In genomic region chr15:101256463-101257206, GRCm38 (mm10) we compare ENCODE assay signal across 18 mouse cellular contexts. TPM values are rescaled to one million over a fixed set of nuclear protein-coding genes. Genes with fewer than 3 reads are reported as not detected.
DNase-seq lines count a peak whose midpoint lies in the region; TF ChIP-seq lines count a peak whose summit lies in the region.
"Had no signal": no experiment of that assay in that cellular context is flagged by ENCODE, and none has a peak within 500 bp of the region (broad histone marks: within the 10 kb centered on the region; RNA-seq: fewer than 3 reads in every experiment).

No protein-coding gene starts in this region.

- H3K27ac ChIP-seq in left cerebral cortex, adult 2 months, result peak overlapping the region; percentile 17; the same call in 1 of the 2 replicates
- H3K27ac ChIP-seq in CH12.LX (ENCODE audit: insufficient read depth, low read depth), result no peak overlapping the region
- no peak overlapping the region for H3K27ac ChIP-seq in limb, embryonic 10.5 days
- H3K27ac ChIP-seq: hindbrain, embryonic 15.5 days; kidney, postnatal 0 days; layer of hippocampus, adult 2 months; lung, embryonic 15.5 days; midbrain, embryonic 10.5 days had no signal

- H3K36me3 ChIP-seq in CH12.LX (replicated peaks in 1 of 2; ENCODE audit: control insufficient read depth in 1 of 2, insufficient read depth in 1 of 2, low read length in 1 of 2), result no peaks in the 10 kb centered on the region
- H3K36me3 ChIP-seq in limb, embryonic 10.5 days, result no peaks in the 10 kb centered on the region
- H3K36me3 ChIP-seq: hindbrain, embryonic 15.5 days; lung, embryonic 15.5 days; midbrain, embryonic 10.5 days had no signal

- DNase-seq in heart, adult 11 months, result peak; percentile 92
- DNase-seq in heart, adult 9 months (ENCODE audit: low spot score in 2 of 2), result no peak
- DNase-seq in left cerebral cortex, adult 2 months (ENCODE audit: extremely low spot score in 1 of 2, low spot score in 2 of 2), result no peak
- no peak for DNase-seq in left cerebral cortex, adult 9 months (ENCODE audit: low spot score in 2 of 2)
- DNase-seq in CH12.LX (ENCODE audit: extremely low read depth), result no peak
- DNase-seq in limb, embryonic 10.5 days (ENCODE audit: low spot score), result no peak
- no peak for DNase-seq in cerebellum, adult 11-12 months
- no peak for DNase-seq in ovary, adult 18-20 months (ENCODE audit: low spot score)
- DNase-seq: adrenal gland, postnatal 10 days; cerebellum, postnatal 14 days; gastrocnemius, postnatal 25 days; liver; right cerebral cortex, adult 18-20 months had no signal

- H3K79me2 ChIP-seq in CH12.LX (replicated peaks; ENCODE audit: control insufficient read depth, extremely low read depth, insufficient read depth, poor library complexity, severe bottlenecking), result no peaks in the 10 kb centered on the region

- H3K4me2 ChIP-seq in CH12.LX (ENCODE audit: insufficient read depth, low read depth, poor library complexity, severe bottlenecking), result no peak overlapping the region
- H3K4me2 ChIP-seq: hindbrain, embryonic 15.5 days; lung, embryonic 15.5 days had no signal

- H3K4me1 ChIP-seq in CH12.LX (ENCODE audit: control insufficient read depth in 1 of 2, insufficient read depth in 2 of 2), result peaks cover 35 to 78% of the 10 kb centered on the region in 2 experiments
- peaks cover 52% of the 10 kb centered on the region for H3K4me1 ChIP-seq in limb, embryonic 10.5 days

- intact Hi-C loops in left cerebral cortex, adult 2 months (cut with DNase I), result no loop called here

- peak; percentile 66 for TF ChIP-seq EP300 in CH12.LX (IDR thresholded peaks at IDR 0.05; ENCODE audit: low read length)

- no peak for TF ChIP-seq CTCF in left cerebral cortex, adult 2 months (IDR thresholded peaks at IDR 0.05)
- no peak for TF ChIP-seq CTCF in CH12.LX (conservative IDR thresholded peaks at IDR 0.05 in 1 of 2, IDR thresholded peaks at IDR 0.05 in 1 of 2; ENCODE audit: low read depth in 2 of 2, low read length in 2 of 2)

- dilution Hi-C loops in CH12.LX (cut with MboI; ENCODE audit: extremely low pct_ligation_motif_present, extremely low pct_unique_long_range_greater_than_20kb, low sequenced_read_pairs), result no loop called here

- H3K27me3 ChIP-seq in CH12.LX (replicated peaks), result peaks cover 20% of the 10 kb centered on the region
- peaks cover 8% of the 10 kb centered on the region for H3K27me3 ChIP-seq in limb, embryonic 10.5 days (ENCODE audit: low read depth, poor library complexity, severe bottlenecking)
- H3K27me3 ChIP-seq: hindbrain, embryonic 15.5 days; lung, embryonic 15.5 days had no signal

- no peak overlapping the region for H3K9ac ChIP-seq in CH12.LX (ENCODE audit: insufficient read depth, low read depth)
- H3K9ac ChIP-seq: hindbrain, embryonic 15.5 days; lung, embryonic 15.5 days had no signal

- peaks cover 18% of the 10 kb centered on the region for H3K9me3 ChIP-seq in CH12.LX (replicated peaks; ENCODE audit: low read length)
- H3K9me3 ChIP-seq in limb, embryonic 10.5 days (replicated peaks), result no peaks in the 10 kb centered on the region
- H3K9me3 ChIP-seq: hindbrain, embryonic 15.5 days; lung, embryonic 15.5 days; midbrain, embryonic 10.5 days had no signal

- no peak for TF ChIP-seq POLR2A in CH12.LX (IDR thresholded peaks at IDR 0.05; ENCODE audit: low read depth, low read length)

- 74% methylated on average over 14 of the region's 14 CpGs for WGBS in limb, embryonic 10.5 days

- no peak for TF ChIP-seq RAD21 in CH12.LX (IDR thresholded peaks at IDR 0.05; ENCODE audit: low read depth, low read length)

- peak overlapping the region; percentile 69 for H3K4me3 ChIP-seq in left cerebral cortex, adult 2 months
- H3K4me3 ChIP-seq in CH12.LX (replicated peaks in 1 of 3; ENCODE audit: low read depth in 2 of 3, low read length in 2 of 3, poor library complexity in 1 of 3), result peak overlapping the region in 1 of 3 experiments; percentile 25
- 0 out of 2 replicates have a peak overlapping the region, but pooled peaks have one; percentile 0 for H3K4me3 ChIP-seq in limb, embryonic 10.5 days
- H3K4me3 ChIP-seq: hindbrain, embryonic 15.5 days; layer of hippocampus, adult 2 months; lung, embryonic 15.5 days; midbrain, embryonic 10.5 days had no signal

- in situ Hi-C loops in CH12.LX (cut with MboI; ENCODE audit: low pct_ligation_motif_present, low pct_unique_long_range_greater_than_20kb, low sequenced_read_pairs), result no loop called here

TF ChIP-seq in CH12.LX, 34 proteins besides CTCF, POLR2A, EP300 and RAD21:
- TF ChIP-seq JUN (IDR thresholded peaks at IDR 0.05; ENCODE audit: insufficient read depth, low read depth, low read length) (no peak), POLR2AphosphoS2 (IDR thresholded peaks at IDR 0.05; ENCODE audit: low read depth, low read length) (no peak), IRF4 (IDR thresholded peaks at IDR 0.05; ENCODE audit: low read depth, low read length) (peak; percentile 36; the same call in 1 of the 2 replicates), NELFE (IDR thresholded peaks at IDR 0.05; ENCODE audit: low read depth, low read length) (no peak), TBP (conservative IDR thresholded peaks at IDR 0.05; ENCODE audit: low read depth, low read length) (no peak), E2F4 (IDR thresholded peaks at IDR 0.05; ENCODE audit: insufficient replicate concordance, low read depth, low read length) (no peak), MAX (IDR thresholded peaks at IDR 0.05; ENCODE audit: low read length) (0 out of 2 replicates have a peak, but pooled peaks have one; percentile 34), USF2 (conservative IDR thresholded peaks at IDR 0.05; ENCODE audit: low read depth, low read length) (peak; percentile 47), GABPA (IDR thresholded peaks at IDR 0.05; ENCODE audit: insufficient replicate concordance, low read depth, low read length) (no peak), ETS1 (conservative IDR thresholded peaks at IDR 0.05; ENCODE audit: low read depth, low read length) (peak; percentile 81), NRF1 (IDR thresholded peaks at IDR 0.05; ENCODE audit: low read depth, low read length) (no peak), UBTF (IDR thresholded peaks at IDR 0.05; ENCODE audit: low read depth, low read length) (no peak), ZKSCAN1 (IDR thresholded peaks at IDR 0.05; ENCODE audit: borderline replicate concordance, low read depth, low read length) (no peak), PAX5 (IDR thresholded peaks at IDR 0.05; ENCODE audit: low read length) (no peak), ZNF384 (IDR thresholded peaks at IDR 0.05; ENCODE audit: low read depth, low read length) (no peak), MAZ (IDR thresholded peaks at IDR 0.05; ENCODE audit: low read depth, low read length) (no peak), SMC3 (IDR thresholded peaks at IDR 0.05; ENCODE audit: low read depth, low read length) (no peak), HCFC1 (IDR thresholded peaks at IDR 0.05; ENCODE audit: low read depth, low read length) (no peak), RCOR1 (conservative IDR thresholded peaks at IDR 0.05; ENCODE audit: low read depth, low read length) (no peak), BHLHE40 (IDR thresholded peaks at IDR 0.05; ENCODE audit: low read depth, low read length) (peak; percentile 67), CHD1 (IDR thresholded peaks at IDR 0.05; ENCODE audit: low read depth, low read length) (no peak), CHD2 (IDR thresholded peaks at IDR 0.05; ENCODE audit: low read length) (no peak), ELF1 (IDR thresholded peaks at IDR 0.05; ENCODE audit: low read depth, low read length) (no peak), SIN3A (IDR thresholded peaks at IDR 0.05; ENCODE audit: low read length) (no peak), KAT2A (IDR thresholded peaks at IDR 0.05; ENCODE audit: insufficient replicate concordance, low read length) (no peak), USF1 (IDR thresholded peaks at IDR 0.05; ENCODE audit: low read depth, low read length) (peak; percentile 34), TCF12 (IDR thresholded peaks at IDR 0.05; ENCODE audit: low read depth, low read length) (peak; percentile 50; the same call in 1 of the 2 replicates), JUND (conservative IDR thresholded peaks at IDR 0.05; ENCODE audit: low read depth, low read length) (no peak), MEF2A (IDR thresholded peaks at IDR 0.05; ENCODE audit: borderline replicate concordance, low read depth, low read length) (peak; percentile 40; the same call in 1 of the 2 replicates), MYC (IDR thresholded peaks at IDR 0.05; ENCODE audit: low read depth, low read length) (no peak), ZMIZ1 (IDR thresholded peaks at IDR 0.05; ENCODE audit: low read depth, low read length) (no peak), MAFK (IDR thresholded peaks at IDR 0.05; ENCODE audit: insufficient replicate concordance, low read length) (no peak), ZC3H11A (IDR thresholded peaks at IDR 0.05; ENCODE audit: low read depth, low read length) (no peak), MXI1 (IDR thresholded peaks at IDR 0.05; ENCODE audit: low read depth, low read length) (peak; percentile 24; the same call in 1 of the 2 replicates)

RNA-seq across cellular contexts. Expression of gene Nr4a1, which starts 2.6 kb away (rescaled TPM):
- total RNA-seq in left cerebral cortex, adult 2 months (2021), result 100 to 1,000 TPM; 155 to 210 TPM
- total RNA-seq in CH12.LX (2012; rRNA removed) (0.42 and 0.89 TPM in 2 replicates), CH12.LX (2014; rRNA removed) (0.57 and 0.60 TPM in 2 replicates)
- 1.1 and 1.6 TPM in 2 replicates for polyA plus RNA-seq in CH12.LX (2012; ENCODE audit: insufficient read length, low read depth)
- polyA plus RNA-seq in limb, embryonic 10.5 days (2016; fragmentation: Nextera tagmentation; extraction: Ambion mirVana), result 4.1 and 7.1 TPM in 2 replicates

RNA-seq across cellular contexts. Expression of gene Atg101, which starts 27.4 kb away (rescaled TPM):
- 10 to 100 TPM; 41.9 to 44.5 TPM for total RNA-seq in left cerebral cortex, adult 2 months (2021)
- total RNA-seq in CH12.LX (2012; rRNA removed) (56.9 and 58.8 TPM in 2 replicates), CH12.LX (2014; rRNA removed) (61.2 and 61.3 TPM in 2 replicates)
- 49.1 and 55.9 TPM in 2 replicates for polyA plus RNA-seq in CH12.LX (2012; ENCODE audit: insufficient read length, low read depth)
- 92.3 and 97.5 TPM in 2 replicates for polyA plus RNA-seq in limb, embryonic 10.5 days (2016; fragmentation: Nextera tagmentation; extraction: Ambion mirVana)

RNA-seq across cellular contexts. Expression of gene Grasp, which starts 32.6 kb away (rescaled TPM):
- total RNA-seq in left cerebral cortex, adult 2 months (2021), result 100 to 1,000 TPM in 1 of 2 experiments, 10 to 100 TPM in 1; 89.7 to 107 TPM
- total RNA-seq in CH12.LX (2012; rRNA removed), result 2.9 and 6.7 TPM in 2 replicates
- total RNA-seq in CH12.LX (2014; rRNA removed), result 1.4 and 2.3 TPM in 2 replicates
- 2.4 TPM in 2 replicates for polyA plus RNA-seq in CH12.LX (2012; ENCODE audit: insufficient read length, low read depth)
- polyA plus RNA-seq in limb, embryonic 10.5 days (2016; fragmentation: Nextera tagmentation; extraction: Ambion mirVana), result 5.4 and 6.9 TPM in 2 replicates

RNA-seq across cellular contexts. Expression of gene 6030408B16Rik, which starts 36.4 kb away (rescaled TPM):
- under 1 TPM; 0.30 to 0.41 TPM for total RNA-seq in left cerebral cortex, adult 2 months (2021)
- 0.13 TPM in 1 of 2 replicates, not detected in the other for total RNA-seq in CH12.LX (2012; rRNA removed)
- 0.17 and 0.20 TPM in 2 replicates for total RNA-seq in CH12.LX (2014; rRNA removed)
- not detected in 2 replicates for polyA plus RNA-seq in CH12.LX (2012; ENCODE audit: insufficient read length, low read depth)
- 1.8 and 4.1 TPM in 2 replicates for polyA plus RNA-seq in limb, embryonic 10.5 days (2016; fragmentation: Nextera tagmentation; extraction: Ambion mirVana)
- polyA plus RNA-seq: hindbrain, embryonic 15.5 days had no signal

Comparison
In these comparisons a context has a peak if more than half of its experiments do, and no peak if none do; other contexts are left out.
1. RNA of gene Nr4a1, which starts 2.6 kb away (total RNA-seq): 155 to 210 TPM in left cerebral cortex, adult 2 months; 0.42 to 0.89 TPM in CH12.LX; every median in the first group is over 10 times any median in the second.
2. RNA of gene Grasp, which starts 32.6 kb away (total RNA-seq): 89.7 to 107 TPM in left cerebral cortex, adult 2 months; 1.4 to 6.7 TPM in CH12.LX; every median in the first group is over 10 times any median in the second.